Mouse (Mus musculus): Measurements from ENCODE around the gene Ddx49. TPM values are rescaled to one million over a fixed set of nuclear protein-coding genes. Genes with fewer than 3 reads are reported as not detected.

The Ddx49 gene
- polyA plus RNA-seq, 1 experiment from 2014 or later = 45.8 TPM

DNA sequence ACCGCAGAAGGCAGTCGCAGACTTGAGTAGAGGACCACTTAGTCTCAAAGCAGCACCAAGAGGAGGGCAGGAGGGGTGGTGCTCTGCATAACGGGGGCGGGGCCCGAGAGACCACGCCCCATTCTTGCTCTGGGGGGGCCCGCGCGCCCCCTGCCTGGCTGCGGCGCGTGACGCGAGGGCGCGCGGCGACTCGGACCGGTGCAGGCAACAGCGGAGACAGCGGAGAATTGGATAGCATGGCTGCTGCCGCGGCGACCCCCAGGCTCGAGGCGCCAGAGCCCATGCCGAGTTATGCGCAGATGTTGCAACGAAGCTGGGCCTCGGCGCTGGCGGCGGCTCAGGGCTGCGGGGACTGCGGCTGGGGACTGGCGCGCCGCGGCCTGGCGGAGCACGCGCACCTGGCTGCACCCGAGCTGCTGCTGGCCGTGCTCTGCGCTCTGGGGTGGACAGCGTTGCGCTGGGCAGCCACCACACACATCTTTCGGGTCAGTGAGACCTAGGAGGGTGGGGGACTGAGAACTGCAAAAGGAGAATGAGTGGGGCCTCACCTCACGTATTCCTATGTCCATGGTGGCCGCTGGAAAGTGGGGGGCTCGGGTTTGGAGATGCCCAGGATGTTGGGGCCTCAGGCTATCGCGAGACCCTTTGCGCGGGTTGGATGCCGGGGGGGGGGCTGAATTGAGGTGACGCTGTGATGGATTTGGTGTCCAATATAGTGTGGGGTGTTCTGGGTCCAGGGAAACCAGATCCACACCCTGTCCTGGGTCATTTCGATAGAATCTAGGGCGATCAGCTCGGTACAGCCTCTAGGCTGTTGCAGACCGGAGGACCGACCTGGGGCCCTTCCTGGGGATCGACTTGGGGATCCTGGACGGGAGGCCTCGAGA is 13.6 kb upstream of the Ddx49 start, which contains the start of gene Cers1:
TSS of gene Cers1 (plus strand) at position 152 of the 887 bp plus-strand sequence.
- peak within 1 kb of the TSS; percentile 88 for H3K4me2 ChIP-seq
- peak within 1 kb of the TSS; percentile 89 for H3K9ac ChIP-seq
- H3K27ac ChIP-seq = peak within 1 kb of the TSS; percentile 95
- peak within 1 kb of the TSS; percentile 67 for H3K4me3 ChIP-seq
- peaks cover 53% of the 10 kb centered on the region for H3K36me3 ChIP-seq
- peaks cover 39% of the 10 kb centered on the region for H3K4me1 ChIP-seq (replicated peaks)
- H3K9me3 ChIP-seq = no peaks in the 10 kb centered on the region
- 1% methylated on average over 46 of the region's 66 CpGs for WGBS
- no peaks in the 10 kb centered on the region for H3K27me3 ChIP-seq
- ATAC-seq (ENCODE audit: low FRiP score) = peak; percentile 58

DNA sequence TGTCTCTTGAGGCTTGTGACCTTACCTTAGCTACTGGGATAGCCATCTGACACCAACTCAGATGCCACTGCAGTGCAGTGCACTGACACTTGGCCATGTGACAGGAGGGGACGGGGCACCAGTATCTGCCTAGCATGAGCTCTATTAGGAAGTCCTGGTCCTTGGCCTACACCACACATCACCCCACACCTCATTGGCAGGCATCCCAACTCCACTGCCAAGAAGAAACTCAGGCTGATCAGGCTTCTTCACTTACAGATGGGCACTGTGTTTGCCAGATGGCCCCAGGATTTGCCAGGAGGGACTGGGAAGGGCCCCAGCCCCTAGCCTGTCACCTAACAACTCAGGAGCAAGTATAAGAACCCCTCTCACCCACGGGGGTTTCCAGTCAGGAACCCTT is 11.1 kb upstream of the Ddx49 start:
- WGBS = 95% methylated on average over 2 of the region's 2 CpGs
- H3K4me3 ChIP-seq = no peak overlapping the region

DNA sequence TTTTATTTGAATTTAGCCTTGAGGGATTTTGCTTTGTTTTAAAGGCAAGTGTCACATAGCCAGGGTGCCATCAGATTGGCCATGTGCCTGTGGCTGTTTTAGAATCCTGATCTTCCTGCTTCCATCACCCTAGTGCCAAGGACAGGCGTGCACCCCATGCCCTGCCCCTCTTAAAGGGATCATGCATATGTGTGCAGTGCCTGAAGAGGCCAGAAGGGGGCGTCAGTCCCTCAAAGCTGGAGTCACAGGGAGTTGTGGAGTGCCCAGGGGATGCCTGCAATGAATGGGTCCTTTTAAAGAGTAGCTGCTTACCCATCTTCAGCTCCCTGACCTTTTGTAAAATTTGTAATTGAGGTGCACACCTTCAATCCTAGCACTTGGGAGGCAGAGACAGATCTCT is 7.0 kb upstream of the Ddx49 start:
- no peaks in the 10 kb centered on the region for H3K27me3 ChIP-seq
- H3K36me3 ChIP-seq = peaks cover 88% of the 10 kb centered on the region
- no peaks in the 10 kb centered on the region for H3K9me3 ChIP-seq
- H3K4me2 ChIP-seq = no peak overlapping the region
- no peak overlapping the region for H3K9ac ChIP-seq
- H3K27ac ChIP-seq = no peak overlapping the region
- no peak overlapping the region for H3K4me3 ChIP-seq
- peaks cover 9% of the 10 kb centered on the region for H3K4me1 ChIP-seq (replicated peaks)
- no peak for ATAC-seq (ENCODE audit: low FRiP score)
- WGBS = 33% methylated on average over 2 of the region's 2 CpGs

More for the DNA sequence above, 11.1 kb upstream of the Ddx49 start:
- Histone ChIP-seq H3K27ac (no peak overlapping the region), H3K4me1 (replicated peaks) (peaks cover 36% of the 10 kb centered on the region), H3K9ac (no peak overlapping the region), H3K27me3 (no peaks in the 10 kb centered on the region), H3K36me3 (peaks cover 52% of the 10 kb centered on the region), H3K4me2 (no peak overlapping the region), H3K9me3 (no peaks in the 10 kb centered on the region)
- ATAC-seq (ENCODE audit: low FRiP score) = no peak

DNA sequence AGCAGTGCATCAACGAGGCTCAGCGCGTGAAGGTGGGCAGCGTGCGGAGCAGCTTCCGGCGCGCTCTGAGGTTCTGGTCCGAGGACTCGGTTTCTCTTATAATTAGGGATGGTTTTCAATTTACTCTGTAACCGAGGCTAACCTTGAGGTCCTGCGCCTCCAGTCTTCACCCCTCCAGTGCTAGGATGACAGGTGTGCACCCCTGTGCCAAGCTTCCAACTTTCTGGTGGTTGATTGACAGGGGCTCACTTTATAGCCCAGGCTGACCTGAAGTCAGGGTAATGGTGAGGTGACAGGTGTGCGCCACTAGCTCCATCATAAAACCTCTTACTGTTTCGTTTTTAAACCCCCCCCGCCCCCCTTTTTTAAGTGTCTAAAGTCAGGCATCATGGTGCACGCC is 612 bp upstream of the Ddx49 start:
- 5% methylated on average over 16 of the region's 16 CpGs for WGBS
- Histone ChIP-seq H3K27me3 (no peaks in the 10 kb centered on the region), H3K9me3 (no peaks in the 10 kb centered on the region), H3K27ac (peak overlapping the region; percentile 74), H3K9ac (peak overlapping the region; percentile 87), H3K4me2 (peak overlapping the region; percentile 93), H3K36me3 (peaks cover 54% of the 10 kb centered on the region), H3K4me1 (replicated peaks) (peaks cover 38% of the 10 kb centered on the region), H3K4me3 (peak overlapping the region; percentile 82)
- no peak; the same call in 1 of the 2 replicates for ATAC-seq (ENCODE audit: low FRiP score)

DNA sequence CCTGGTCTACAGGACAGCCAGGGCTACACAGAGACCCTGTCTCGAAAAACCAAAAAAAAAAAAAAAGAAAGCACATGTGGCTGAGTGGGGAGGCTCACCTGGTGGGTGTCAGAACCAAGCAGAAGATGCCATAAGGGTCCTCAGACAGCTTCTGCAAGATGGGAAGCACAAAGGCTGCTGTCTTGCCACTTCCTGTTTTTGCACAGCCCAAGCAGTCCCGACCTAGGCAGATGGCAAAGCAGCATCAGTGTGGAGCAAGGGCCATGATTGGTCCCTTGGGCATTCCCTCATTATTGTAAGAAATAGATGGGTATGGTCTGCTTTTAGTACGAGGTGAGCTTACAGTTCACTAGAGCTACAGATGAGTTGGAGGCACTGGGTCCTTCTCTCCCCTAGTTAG is 1.4 kb downstream of the Ddx49 start:
- H3K4me3 ChIP-seq = 0 out of 2 replicates have a peak overlapping the region, but pooled peaks have one; percentile 82
- H3K27me3 ChIP-seq = no peaks in the 10 kb centered on the region
- peaks cover 38% of the 10 kb centered on the region for H3K4me1 ChIP-seq (replicated peaks)
- ATAC-seq (ENCODE audit: low FRiP score) = no peak
- WGBS = 87% methylated on average over 3 of the region's 3 CpGs
- no peak overlapping the region for H3K27ac ChIP-seq
- 0 out of 2 replicates have a peak overlapping the region, but pooled peaks have one; percentile 93 for H3K4me2 ChIP-seq
- peaks cover 56% of the 10 kb centered on the region for H3K36me3 ChIP-seq
- H3K9me3 ChIP-seq = no peaks in the 10 kb centered on the region
- H3K9ac ChIP-seq = no peak overlapping the region

DNA sequence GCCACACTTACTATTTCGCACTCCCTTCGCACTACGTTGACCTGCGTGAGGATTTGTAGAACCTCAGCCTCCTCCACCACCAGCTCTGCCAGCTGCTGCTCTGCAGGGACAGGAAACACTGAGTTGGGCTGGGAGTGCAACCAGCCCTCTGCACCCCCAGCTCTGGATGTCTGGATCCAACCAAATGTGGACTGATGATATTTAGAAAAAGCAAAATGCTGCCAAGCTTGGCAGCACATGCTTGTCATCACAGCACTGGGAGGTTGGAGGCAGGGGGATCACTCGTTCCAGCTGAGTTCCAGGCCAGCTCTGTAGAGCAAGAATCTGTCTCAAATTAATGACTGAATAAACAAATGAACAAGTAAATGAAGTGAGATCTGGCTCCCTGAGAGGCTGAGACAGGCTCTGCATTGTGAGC is 8.3 kb downstream of the Ddx49 start:
- Histone ChIP-seq H3K4me2 (no peak overlapping the region), H3K36me3 (peaks cover 94% of the 10 kb centered on the region), H3K9ac (no peak overlapping the region), H3K4me1 (replicated peaks) (no peaks in the 10 kb centered on the region), H3K4me3 (no peak overlapping the region), H3K27ac (no peak overlapping the region), H3K27me3 (no peaks in the 10 kb centered on the region), H3K9me3 (no peaks in the 10 kb centered on the region)
- WGBS = 73% methylated on average over 5 of the region's 5 CpGs
- no peak for ATAC-seq (ENCODE audit: low FRiP score)

DNA sequence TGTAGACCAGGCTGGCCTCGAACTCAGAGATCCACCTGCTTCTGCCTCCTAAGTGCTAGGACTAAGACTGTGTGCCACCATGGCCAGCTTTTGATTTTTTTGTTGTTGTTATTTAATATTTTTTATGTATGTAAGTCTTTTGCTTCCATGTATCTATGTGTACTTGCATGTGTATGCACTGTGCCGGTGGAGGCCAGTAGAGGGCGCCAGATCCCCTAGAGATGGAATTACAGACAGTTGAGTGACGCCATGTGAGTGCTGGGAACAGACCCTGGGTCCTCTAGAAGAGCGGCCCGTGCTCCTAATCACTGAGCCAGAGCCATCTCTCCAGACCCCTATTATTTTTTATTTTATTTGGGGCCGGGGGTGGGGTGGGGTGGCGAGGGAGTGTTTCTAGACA is 15.6 kb downstream of the Ddx49 start:
- Histone ChIP-seq H3K4me2 (no peak overlapping the region), H3K9me3 (no peaks in the 10 kb centered on the region), H3K27ac (no peak overlapping the region), H3K27me3 (no peaks in the 10 kb centered on the region), H3K4me3 (no peak overlapping the region), H3K4me1 (replicated peaks) (peaks cover 28% of the 10 kb centered on the region), H3K36me3 (peaks cover 67% of the 10 kb centered on the region), H3K9ac (no peak overlapping the region)
- 90% methylated on average over 8 of the region's 8 CpGs for WGBS
- ATAC-seq (ENCODE audit: low FRiP score) = no peak

DNA sequence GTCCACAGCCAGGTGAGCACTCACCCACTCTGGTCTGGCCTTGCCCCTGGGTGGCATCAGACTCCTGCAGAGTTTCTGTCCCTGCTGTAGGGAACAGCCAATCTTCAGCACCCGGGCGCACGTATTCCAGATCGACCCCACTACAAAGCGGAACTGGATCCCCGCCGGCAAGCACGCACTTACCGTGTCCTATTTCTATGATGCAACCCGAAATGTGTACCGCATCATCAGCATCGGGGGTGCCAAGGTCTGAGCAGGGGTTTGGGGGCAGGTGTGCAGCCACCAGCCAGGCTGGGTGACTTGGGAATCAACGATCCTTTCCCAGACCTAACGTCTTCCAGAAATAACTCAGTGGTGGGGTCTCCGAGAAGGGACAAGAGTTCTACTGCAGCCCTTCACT is 17.0 kb downstream of the Ddx49 start:
- no peak overlapping the region for H3K4me2 ChIP-seq
- ATAC-seq (ENCODE audit: low FRiP score) = no peak
- no peak overlapping the region for H3K27ac ChIP-seq
- no peak overlapping the region for H3K4me3 ChIP-seq
- peaks cover 52% of the 10 kb centered on the region for H3K36me3 ChIP-seq
- H3K9ac ChIP-seq = no peak overlapping the region
- H3K4me1 ChIP-seq (replicated peaks) = peaks cover 33% of the 10 kb centered on the region
- 98% methylated on average over 15 of the region's 15 CpGs for WGBS
- no peaks in the 10 kb centered on the region for H3K27me3 ChIP-seq
- H3K9me3 ChIP-seq = no peaks in the 10 kb centered on the region

DNA sequence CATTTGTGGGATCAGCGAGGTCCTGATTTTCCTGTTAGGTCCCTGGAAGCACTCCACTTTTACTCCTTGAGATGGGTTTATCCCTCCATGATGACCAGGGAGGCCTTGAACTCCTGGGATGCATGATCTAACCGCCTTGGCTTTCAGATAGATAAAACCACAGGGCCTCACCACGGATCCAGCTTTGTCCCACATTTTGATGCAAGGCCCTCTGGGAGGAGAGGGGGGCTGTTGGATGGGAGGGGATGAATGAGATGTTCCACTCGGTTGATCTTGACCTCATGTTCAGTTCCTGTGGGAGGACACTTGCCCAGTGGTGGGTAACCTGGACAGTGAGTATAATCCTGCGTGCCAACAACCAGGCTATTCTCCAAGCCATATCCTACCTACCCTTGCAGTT is 17.9 kb downstream of the Ddx49 start:
- Histone ChIP-seq H3K36me3 (peaks cover 45% of the 10 kb centered on the region), H3K4me1 (replicated peaks) (peaks cover 33% of the 10 kb centered on the region), H3K9me3 (no peaks in the 10 kb centered on the region), H3K9ac (no peak overlapping the region), H3K4me2 (peak overlapping the region; percentile 74), H3K4me3 (no peak overlapping the region), H3K27ac (no peak overlapping the region), H3K27me3 (no peaks in the 10 kb centered on the region)
- WGBS = 74% methylated on average over 5 of the region's 5 CpGs
- ATAC-seq (ENCODE audit: low FRiP score) = no peak

DNA sequence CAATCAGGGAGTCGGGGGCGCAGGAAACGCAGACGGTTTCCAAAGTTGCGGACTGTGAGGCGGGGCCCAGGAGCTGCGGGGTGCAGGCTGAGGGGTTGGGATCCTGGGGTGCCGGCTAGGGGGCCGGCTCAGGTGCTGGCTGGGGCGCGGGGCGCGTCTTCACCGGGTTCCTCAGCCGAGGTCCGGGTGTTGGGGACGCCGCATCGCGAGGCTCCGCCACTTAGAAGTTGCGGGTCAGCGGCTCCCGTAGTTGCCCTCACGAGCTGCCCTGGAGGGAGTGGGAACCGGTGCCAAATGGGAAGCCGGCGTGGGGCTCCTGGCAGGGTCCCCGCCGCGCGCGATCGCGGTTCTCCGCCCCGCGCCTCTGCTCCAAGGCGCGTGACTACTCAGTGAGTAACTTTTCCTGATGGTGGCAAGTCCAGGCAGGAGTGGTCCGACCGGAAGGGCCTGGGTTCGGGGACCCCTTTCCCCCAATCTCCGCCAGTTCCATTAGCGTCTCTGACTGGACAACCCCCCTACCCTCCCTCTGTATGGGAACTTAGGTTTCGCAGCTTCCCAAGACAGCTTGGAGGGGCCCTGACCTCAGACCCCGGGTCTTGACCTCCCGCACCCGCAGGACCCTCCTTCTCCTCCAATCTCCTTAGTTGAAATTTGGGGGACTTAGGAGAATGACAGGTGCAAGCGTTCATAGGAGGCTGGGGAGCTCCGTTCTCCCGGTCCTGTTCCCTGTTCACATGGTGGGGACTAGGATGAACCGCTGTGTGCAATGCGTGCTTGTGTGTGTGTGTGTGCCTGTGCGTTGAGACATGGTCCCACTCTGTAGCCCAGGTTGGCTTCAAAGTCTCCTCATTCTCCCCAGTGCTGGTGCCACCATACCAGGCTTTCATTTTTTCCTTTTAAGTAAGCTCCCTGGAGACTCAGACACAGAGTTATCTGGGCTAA is 18.9 kb downstream of the Ddx49 start:
- peak; percentile 65 for ATAC-seq (ENCODE audit: low FRiP score)
- Histone ChIP-seq H3K36me3 (peaks cover 35% of the 10 kb centered on the region), H3K9me3 (no peaks in the 10 kb centered on the region), H3K4me2 (peak overlapping the region; percentile 74), H3K9ac (peak overlapping the region; percentile 94), H3K4me1 (replicated peaks) (peaks cover 33% of the 10 kb centered on the region), H3K4me3 (peak overlapping the region; percentile 75), H3K27ac (peak overlapping the region; percentile 55), H3K27me3 (0 out of 2 replicates have a peak, but pooled peaks cover 1% of the 10 kb centered on the region)
- whole genome bisulfite sequencing = under 1% methylated on average over 54 of the region's 55 CpGs

DNA sequence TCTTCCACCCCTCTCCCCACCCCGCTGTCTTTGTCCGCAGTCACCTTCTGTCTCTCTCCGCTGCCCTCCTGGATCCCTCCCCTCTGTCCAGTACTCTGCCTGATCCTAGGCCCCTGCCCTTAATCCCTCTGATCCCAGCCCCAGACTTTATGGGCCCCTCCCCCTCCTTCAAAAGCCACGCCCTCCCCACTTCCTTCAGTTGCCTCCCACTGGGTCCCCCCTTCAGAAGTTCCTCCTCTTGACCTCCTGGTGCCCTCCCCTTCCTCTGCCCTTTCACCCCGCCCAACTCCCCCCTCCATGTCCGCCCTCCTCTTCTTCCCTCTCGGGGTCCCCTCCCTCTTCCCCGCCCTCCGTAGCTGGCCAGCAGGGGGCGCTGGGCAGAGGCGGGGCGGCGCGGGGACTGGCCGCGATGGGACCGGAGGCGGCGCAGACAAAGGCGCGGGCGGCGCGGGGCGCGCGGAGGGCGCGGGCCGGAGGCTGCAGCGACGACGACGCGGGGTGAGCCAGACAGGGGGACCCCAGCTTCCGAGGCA is 19.6 kb downstream of the Ddx49 start, which contains the start of gene Homer3:
TSS of gene Homer3 (plus strand) at position 225 of the 533 bp plus-strand sequence.
- under 1% methylated on average over 34 of the region's 36 CpGs for WGBS
- Histone ChIP-seq H3K4me2 (peak within 1 kb of the TSS; percentile 74), H3K27ac (peak within 1 kb of the TSS; percentile 55), H3K9ac (peak within 1 kb of the TSS; percentile 94), H3K4me3 (peak within 1 kb of the TSS; percentile 75), H3K4me1 (replicated peaks) (peaks cover 36% of the 10 kb centered on the region), H3K9me3 (no peaks in the 10 kb centered on the region), H3K36me3 (peaks cover 29% of the 10 kb centered on the region), H3K27me3 (0 out of 2 replicates have a peak, but pooled peaks cover 4% of the 10 kb centered on the region)
- peak; percentile 81 for ATAC-seq (ENCODE audit: low FRiP score)
